Mouse (Mus musculus) megakaryocyte, embryonic 14.5 days (primary cell): ENCODE results near the gene Acpp.

ENCODE experiments used
- FLI1 ChIP-seq: IDR thresholded peaks from 2 replicates; pipeline ENCODE4 v1.6.1; 2012; ENCODE audit warnings: low read length, inconsistent platforms, mixed read lengths
- GATA1 ChIP-seq: IDR thresholded peaks from 3 replicates; pipeline ENCODE4 v1.6.1; 2012; ENCODE audit warnings: mixed read lengths, low read length, inconsistent platforms, borderline replicate concordance

GRCm38 (mm10) chr9:104366983-104367382, 29.4 kb upstream of the Acpp start:
- TF ChIP-seq GATA1, result no peak
- TF ChIP-seq FLI1, result no peak
